Mouse (Mus musculus) MN1 (cell line): ENCODE data around the gene Ctps.
"Not testable (repeated sequence)": the region's sequence is repeated elsewhere in the genome, so short reads cannot be mapped to it uniquely, and the experiment has no call there.

Source experiments
- DNase-seq: peaks from one replicate; pipeline ENCODE4 v3.0.0-alpha.2; 2016; ENCODE audit warnings: low spot score

Gene Ctps

GRCm38 (mm10) chr4:120569486-120570437 lies at the start of gene Ctps:
Gene Ctps, minus strand, starts transcription at chr4:120570276.
- peak; percentile 89 for DNase-seq

DNA sequence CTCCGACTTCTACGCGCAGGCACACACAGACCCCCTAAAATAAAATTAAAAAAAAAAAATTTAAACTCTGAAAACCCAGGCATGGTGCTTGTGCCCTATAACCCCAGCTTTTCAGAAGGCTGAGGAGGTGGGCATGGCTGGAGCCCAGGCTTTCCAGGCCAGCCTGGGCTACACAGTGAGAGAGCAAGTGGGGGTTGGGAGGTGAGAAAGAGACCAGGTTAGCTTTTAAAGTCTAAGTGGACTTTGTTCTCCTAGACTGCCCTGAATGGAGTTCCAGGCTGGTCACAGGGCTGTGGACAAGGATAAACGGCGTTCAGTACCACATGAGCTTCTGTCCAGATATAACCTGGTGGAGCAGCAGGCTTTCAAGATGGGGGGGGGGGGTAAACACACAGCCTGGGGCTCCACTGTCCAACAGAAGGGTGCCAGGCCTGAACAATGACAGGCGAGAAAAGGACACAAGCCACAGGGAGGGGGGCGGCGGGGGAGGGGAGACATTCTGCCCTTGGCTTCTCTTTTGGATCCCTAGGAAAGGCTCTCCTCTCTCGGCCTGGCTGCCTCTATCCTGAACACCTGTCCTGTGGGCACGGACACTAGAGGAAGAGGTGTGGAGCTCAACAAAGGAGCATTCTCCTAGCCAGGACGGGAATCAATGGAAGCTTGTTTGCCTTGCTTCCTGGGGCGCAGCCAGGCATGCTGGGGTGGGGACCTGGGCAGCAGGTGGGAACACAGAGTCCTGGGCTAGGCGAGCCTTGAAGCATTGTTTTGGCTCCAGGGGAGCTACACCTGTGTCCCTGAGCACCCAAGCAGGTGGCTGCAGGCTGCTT lies 46.3 kb upstream of the Ctps start:
- DNase-seq, result no peak

GRCm38 (mm10) chr4:120615528-120616081 lies 45.5 kb upstream of the Ctps start:
- DNase-seq, result no peak

DNA sequence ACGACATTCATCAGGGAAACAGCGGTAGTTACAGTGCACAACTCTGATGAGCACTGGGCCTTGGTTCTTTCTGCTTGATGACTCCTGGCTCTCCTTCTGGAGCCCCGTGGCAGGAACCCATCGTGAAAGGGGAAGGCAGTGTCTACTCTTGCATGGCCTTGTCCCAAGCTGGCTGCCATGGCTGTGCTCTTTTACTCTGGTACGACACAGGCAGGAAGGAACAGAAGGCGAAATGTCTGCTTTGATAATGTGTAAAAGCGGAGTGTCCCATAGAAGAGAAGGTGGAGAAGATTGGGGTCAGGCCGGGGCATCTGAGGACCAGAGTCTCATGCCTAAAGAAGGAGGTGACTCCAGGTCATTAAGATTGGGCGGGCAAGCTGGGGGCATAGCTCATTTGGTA lies 44.6 kb upstream of the Ctps start:
- DNase-seq, result no peak

DNA sequence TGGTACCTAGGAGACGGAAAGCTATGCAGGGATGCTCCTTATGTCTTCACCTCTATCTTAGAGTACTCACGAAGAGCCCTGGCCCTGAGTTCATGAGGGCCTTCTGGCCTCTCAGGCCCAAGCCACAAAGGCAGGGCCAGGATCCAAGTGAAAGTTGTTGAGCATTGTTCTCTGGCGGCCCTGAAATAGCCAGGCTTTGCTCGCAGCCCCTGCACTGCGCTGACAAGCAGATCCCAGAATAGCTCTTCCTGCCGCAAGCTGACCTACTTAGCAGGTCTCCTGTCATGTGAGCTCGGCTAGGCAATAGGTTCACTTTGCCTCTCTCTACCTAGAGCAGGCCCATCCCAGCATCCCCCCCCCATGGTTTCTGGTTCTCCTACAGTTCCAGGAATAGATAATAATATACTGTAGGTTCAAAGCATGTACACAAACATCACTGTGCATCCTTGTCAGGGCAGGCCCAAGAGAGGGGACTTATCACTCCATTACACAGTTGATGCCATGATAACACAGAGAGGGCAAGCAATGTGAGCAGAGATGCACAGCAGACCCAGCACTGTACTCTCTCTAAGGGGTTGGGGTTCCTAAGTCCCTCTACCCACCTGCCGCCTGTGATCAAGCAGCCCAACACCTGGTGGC lies 43.7 kb upstream of the Ctps start:
- no peak for DNase-seq

GRCm38 (mm10) chr4:120612304-120613080 lies 42.4 kb upstream of the Ctps start:
- no peak for DNase-seq

DNA sequence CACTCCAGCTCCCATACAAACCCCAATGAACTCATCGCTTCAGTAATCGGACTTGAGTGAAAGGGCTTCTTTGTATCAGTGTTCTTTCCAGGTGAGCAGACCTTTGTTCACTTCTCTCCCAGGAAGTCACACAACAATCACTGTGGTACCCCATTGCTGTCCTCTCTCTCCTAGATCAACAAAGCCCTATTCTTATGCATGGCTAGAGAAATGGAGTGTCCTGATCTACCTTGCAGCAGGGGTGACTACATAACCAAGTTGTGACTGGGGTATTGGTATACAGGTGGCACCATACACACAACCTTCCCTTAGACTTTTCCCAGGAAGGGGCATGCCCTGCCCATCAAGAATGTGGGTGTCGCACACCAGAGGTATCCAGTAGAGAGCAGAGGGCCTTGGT lies 40.9 kb upstream of the Ctps start:
- DNase-seq, result no peak

DNA sequence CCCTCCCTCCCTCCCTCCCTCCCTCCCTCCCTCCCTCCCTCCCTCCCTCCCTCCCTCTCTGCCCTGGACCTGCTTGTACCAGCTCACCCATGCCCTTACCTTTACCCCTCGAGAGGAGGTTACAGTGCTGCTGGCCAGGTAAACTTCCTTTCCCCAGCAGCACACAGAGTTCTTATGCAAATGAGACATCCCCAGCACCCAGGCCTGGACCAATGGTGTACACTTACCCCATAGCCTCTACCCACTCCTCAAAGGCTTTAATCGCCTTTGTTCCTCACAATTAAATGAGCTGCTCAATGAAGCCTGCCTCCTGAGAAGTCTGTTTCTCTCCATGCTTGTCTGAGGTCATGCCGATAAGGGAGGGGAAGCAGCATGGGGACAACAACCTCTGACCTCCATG lies 36.9 kb upstream of the Ctps start:
- no peak for DNase-seq

DNA sequence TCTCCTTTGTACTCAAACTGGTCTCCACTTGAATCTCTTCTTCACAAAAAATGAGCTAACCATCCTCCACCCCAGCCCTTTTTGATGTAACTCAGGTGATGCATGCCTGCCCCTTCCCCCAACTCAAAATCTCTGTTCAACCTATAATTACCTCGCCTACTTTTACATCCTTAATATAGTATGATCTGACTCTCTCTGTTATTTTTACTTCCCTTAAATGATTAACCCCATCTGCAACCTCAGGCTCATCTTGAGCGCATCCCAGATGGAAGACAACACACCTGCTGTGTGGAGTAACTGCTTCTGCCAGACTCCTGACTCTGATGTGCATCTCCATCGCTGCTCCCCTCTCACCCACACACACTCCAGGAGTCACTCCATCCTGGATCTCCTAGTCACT lies 32.6 kb upstream of the Ctps start:
- DNase-seq, result no peak

DNA sequence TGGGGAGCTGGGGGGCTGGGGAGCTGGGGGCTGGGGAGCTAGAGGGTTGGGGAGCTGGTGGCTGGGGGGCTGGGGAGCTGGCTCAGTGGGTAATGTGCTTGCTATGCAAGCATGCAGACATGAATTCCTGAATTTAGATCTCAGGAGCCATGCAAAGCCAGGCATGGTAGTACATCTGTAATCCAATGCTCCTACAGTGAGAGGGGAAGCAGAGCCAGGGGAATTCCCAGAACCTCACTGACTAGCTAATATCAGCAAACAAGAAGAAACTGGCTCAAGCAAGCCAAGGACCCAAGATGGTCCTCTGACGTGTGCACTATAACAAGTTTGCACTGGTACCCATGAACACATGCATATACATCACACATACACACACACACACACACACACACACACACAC lies 31.7 kb upstream of the Ctps start:
- DNase-seq, result no peak

DNA sequence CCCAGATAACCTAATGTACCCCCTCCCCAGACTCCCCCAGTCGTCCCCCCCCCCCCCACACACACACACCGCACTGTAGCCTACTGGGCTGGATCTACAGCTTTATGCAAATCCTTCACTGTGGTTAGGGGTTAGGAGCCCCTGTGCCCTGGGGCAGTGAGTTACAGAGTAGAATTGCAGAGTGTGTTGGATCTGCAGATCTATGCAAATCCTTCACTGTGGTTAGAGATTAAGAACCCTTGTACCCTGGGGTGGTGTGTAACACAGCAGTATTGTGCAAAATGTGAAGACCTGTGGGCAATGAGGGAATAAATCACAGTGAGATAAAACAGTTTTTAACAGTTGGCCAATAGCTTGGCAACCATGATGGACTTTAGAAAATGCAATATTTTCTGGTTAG lies 28.8 kb upstream of the Ctps start:
- DNase-seq, result no peak

- not testable (repeated sequence) for DNase-seq
These were observed 26.1 kb upstream of the Ctps start for GRCm38 (mm10) chr4:120596210-120596609.

DNA sequence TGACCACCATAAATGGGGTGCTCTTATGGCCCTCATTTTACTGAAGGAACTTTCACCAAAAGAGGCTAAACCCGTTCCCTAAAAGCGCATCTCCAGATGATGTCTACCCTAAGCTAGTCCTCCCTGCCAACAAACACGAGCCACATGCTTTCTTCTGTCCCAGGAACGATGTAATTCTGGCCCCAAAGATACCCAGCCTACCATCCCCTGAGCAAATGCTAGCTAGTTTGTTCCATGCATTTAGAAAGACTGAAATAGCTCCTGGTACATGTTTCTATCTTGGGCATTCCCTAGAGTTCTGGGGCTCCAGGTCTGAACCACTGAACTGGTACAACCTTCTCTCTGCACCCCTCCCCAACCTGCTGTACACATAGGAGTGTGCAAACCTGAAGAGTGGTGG lies 20.9 kb upstream of the Ctps start:
- DNase-seq, result no peak

GRCm38 (mm10) chr4:120589815-120590422 lies 19.8 kb upstream of the Ctps start:
- DNase-seq, result peak; percentile 65

- DNase-seq, result no peak
These were observed 19.0 kb upstream of the Ctps start for GRCm38 (mm10) chr4:120589070-120589469.

DNA sequence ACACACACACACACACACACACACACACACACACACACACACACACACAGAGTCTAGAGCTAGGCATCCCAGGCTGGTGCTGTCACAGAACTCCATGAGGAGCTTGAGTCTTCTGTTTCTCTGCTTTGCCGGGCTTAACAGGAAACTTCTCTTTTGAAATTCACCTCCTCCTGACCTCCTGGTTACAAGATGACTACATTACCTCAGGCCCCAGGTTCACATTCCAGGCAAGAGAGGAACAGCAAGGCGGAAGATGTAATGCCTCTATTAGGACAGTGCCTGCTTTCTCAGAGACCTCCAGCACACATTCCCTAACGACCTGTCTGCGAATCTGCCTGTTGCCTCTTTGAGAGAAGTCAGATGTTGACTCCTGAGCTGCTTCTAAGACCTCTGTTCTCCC lies 18.4 kb upstream of the Ctps start, which contains the start of gene Gm8439:
Gene Gm8439 (plus strand): TSS at position 301 of the 400 bp plus-strand sequence.
- DNase-seq, result no peak

DNA sequence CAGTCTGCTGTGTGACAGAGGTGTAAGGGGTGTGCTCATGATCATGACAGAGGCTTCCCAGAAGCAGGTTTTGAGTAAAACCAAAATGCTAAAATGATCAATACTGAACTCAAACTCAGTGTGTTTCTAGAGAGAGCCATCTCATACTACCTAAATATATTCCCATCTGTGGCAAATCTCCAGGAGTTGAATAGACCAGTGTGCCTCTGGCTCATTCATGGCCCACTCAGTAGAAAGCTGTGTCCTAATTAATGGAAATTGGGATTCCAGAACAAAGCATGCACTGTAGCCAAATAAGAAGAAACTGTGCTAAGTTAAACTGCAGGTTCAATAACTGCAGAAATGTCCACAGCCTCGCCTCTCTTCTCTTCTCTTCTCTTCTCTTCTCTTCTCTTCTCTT lies 16.9 kb upstream of the Ctps start:
- DNase-seq, result no peak

DNA sequence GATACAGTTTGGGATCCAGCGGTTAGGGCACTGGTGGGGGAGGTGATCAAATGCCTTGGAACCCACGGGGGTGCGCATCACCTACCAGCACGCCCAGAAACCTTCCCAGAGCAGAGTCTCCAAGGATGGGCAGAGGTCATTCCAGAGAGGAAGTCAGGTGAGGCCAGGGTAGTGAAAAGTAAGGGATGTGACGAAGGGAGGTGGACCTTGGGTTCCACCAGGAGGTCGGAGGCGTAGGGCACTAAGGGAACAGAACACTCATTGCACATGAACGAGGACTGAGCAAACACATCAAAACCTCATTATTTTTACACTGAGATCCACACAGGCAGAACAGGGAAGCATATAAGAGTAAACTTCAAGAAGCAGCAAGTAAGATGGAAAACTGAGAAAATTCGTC lies 11.6 kb upstream of the Ctps start:
- no peak for DNase-seq

- DNase-seq, result no peak
These were observed 10.8 kb upstream of the Ctps start for GRCm38 (mm10) chr4:120580894-120581293.

GRCm38 (mm10) chr4:120571691-120572090 lies 1.6 kb upstream of the Ctps start:
- no peak for DNase-seq

- DNase-seq, result no peak
These were observed 991 bp upstream of the Ctps start for GRCm38 (mm10) chr4:120571070-120571464.
